Mouse (Mus musculus) embryo, embryonic 11 days (tissue): ENCODE results near the gene Acnat1.
"Not testable (repeated sequence)": the region's sequence is repeated elsewhere in the genome, so short reads cannot be mapped to it uniquely, and the experiment has no call there.

Experiments used
- DNase-seq: peaks from one replicate; pipeline ENCODE4 v3.0.0-alpha.2; 2015

The Acnat1 gene

DNA sequence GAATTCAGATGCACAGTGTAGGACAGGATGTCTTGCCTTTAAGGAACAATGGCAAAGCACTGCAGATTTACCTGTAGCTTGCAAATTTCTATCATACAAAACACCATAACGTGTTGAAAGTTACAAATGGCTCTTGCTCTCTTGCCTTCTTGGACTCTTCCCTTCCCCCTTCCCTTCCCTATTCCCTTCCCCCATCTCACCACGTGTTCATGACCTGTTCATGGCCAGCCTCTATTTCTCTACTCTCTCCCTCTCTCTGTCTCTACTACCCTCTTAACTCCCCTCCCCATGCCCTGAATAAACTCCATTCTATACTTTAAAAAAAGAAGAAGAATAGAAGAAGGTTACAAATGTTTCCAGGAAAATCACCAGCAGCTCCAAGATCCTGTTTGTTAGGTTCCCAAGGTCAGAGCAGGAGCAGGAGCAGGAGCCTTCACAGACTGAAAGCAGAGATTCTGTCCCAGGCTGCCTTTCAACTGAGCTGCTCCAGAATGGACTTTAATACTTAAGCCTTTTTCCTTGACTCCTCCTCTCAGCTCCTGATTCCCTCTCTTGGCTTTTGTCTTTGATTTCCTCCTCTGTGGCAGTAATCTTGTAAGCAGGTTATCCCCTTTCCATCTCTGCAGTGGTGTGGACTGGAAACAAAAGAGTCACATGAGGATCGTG lies at the start of gene Acnat1:
TSS of gene Acnat1 (minus strand) at position 478 of the 666 bp plus-strand sequence.
- DNase-seq, result no peak

DNA sequence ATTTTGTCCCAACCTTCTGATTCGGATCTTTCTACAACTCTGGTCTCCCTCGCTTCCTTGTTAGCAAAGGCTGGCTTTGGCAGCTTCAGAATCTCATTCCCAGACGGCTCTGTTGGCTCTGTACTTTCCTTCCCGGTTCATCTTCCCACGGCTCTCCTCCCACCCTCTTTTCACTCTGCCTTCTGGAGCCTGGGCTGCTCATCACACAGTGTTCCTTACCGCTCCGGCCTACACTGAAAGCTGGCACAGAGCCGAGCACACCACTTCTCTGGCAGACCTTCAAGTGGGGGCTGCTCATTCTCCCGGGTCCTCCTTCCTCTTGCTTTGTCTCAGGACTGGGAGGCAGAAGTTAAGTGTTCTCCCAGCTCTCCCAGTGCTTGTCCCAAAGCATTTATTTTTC lies 48.9 kb upstream of the Acnat1 start:
- DNase-seq, result no peak

DNA sequence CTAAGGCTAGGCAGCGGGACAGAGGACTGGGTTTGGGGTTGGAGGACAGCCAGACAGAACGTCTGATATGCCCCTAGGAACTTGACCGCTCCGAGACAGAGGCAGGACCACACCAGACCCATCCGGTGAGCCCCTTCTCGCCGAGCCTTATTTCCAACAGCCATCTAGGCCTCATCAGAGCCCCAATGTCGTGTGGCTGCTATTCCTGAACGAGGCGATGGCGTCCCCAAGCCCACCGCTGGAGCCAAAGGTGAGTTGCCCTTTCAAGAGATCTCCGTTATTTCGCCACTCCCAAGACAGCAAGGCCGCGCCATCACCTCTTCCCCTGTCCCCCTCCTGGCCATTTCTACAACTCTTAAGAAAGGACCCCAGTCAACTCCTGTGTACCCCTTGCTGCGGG lies 47.6 kb upstream of the Acnat1 start:
- peak; percentile 50 for DNase-seq

DNA sequence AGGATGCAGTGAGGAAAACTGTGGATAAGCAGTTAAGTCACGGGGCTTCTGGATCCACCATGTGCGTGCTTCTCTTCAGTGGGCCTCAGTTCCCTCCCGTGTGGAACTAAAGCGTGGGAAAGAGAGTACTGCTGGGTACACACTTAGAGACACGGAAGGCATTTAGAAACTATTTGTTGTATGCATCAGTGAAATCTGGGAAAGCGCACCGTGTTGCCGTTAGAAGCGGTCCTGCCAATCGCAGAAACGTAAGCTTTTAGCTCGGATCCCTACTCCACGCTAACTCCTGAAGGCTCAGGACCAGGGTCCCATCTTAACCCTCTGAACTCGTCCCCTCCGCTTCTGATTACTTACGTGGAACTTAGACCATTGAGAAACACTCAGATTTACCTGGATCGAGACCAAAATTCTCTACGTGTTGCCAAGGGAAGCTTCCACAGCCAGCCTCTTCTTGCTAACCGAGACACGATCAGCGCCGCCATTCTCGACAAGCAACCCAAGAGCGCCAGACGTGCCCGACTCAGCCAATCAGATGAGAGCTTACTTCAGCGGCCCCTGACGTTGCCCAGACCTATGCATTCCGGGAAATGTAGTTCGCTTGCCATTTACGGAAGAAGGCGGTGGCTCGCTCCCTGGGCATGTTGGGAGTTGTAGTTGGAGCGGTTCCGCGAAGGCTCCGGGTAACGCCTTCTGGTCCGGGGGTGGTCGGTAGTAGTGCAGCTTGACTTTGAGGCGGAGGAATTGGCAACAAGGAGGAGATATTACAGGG lies 47.0 kb upstream of the Acnat1 start, which contains the start of the genes Mrpl50 and Zfp189:
TSS of gene Mrpl50 (minus strand) at position 522 of the 769 bp plus-strand sequence.
TSS of gene Zfp189 (plus strand) at position 605 of the 769 bp plus-strand sequence.
- DNase-seq, result peak; percentile 98

DNA sequence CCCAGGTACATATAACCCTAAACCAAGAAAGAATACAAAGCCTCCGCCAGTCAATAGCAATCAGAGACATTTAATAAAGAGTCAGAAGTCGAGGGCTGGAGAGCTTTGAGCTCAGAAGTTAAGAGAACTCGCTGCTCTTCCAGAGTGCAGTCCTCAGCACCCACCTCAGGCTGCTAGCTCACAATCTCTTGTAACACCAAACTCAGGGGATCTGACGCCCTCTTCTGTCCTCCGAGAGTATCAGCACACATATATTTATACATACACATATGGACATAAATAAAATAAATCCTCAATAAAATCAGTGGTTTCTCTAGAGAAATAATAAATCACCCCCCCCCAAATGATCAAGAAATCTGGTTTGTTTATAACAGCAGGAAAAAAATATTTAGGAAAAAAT lies 45.8 kb upstream of the Acnat1 start:
- DNase-seq, result peak; percentile 38

DNA sequence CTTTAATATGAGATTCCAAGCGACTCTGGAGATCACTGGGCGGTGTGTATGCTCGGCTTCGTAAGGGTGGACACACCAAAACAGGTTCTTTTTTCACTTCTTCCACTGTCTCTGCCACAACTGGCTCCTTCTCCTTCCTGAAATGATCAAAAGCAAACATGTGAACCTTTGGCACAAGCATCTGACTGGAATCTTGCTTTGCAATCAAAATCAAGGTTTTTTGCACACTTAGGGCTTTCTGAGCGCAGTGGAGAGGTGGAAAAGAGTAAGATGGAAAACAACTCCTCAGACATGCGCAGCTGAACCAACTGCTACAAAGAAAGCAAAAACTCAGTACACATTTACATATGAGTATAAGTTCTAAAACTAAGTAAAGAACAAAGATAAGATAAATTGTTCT lies 40.7 kb upstream of the Acnat1 start:
- DNase-seq, result no peak

DNA sequence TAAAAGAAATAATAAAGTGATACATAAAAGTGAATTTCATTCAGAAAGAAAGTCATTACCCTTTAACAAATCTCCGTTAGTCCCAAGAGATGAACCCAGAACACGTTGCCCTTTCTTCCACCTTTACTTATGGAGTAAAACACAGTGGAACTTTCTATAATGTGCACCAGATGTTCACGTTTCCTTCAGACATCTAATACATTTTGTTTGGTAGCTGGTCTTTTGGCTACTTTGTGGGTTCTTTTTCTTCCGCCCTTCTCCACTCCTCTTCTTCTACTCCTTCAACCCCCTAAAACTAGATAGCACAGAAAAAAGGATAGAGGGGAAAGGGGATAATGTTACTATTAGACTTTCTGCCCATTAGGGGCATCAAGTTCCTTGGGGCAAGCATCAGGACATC lies 38.9 kb upstream of the Acnat1 start:
- DNase-seq, result peak; percentile 43

DNA sequence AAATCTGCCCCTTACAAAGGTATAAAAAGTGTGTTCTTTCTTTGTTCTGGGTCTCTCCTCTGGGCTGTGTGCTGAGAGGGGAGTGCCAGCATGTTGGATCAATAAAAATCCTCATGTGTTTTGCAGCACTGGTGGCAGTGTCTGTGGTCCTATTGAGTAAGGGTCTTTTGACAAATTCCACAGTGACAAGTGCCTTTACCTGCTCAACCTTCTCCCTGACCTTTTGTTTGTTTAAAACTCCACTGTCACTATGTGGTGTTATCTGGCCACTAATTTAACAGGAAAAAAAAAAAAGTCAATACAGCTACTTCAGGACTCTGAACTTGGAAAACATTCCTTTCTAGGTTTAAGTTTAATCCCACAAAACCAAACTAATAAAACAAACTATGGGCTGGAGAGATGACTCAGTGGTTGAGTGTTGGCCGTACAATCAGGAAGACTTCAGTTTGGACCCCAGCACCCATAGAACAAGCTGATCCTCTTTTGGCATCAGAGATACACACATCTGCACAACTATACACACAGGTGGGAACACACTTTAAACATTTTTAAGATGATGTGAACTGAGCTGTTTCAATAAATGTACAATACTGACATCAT lies 36.6 kb upstream of the Acnat1 start:
- not testable (repeated sequence) for DNase-seq

DNA sequence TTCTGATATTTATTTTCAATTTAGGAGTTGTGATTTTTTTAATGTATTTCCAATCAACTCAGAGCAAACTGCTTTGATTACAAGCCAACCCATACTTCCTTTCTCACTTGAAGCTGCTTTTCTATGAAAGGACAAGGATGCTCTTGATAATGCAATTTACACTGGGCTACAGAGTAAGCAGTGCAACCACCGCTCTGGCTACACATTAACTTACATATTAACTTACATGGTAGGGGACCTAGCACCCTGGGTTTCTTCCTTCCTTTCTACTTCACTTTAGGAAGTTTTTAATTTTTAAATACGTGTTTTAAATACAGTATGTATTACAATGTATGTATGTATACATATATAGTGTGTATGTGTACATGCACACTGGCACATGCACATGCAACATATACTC lies 35.5 kb upstream of the Acnat1 start:
- no peak for DNase-seq

DNA sequence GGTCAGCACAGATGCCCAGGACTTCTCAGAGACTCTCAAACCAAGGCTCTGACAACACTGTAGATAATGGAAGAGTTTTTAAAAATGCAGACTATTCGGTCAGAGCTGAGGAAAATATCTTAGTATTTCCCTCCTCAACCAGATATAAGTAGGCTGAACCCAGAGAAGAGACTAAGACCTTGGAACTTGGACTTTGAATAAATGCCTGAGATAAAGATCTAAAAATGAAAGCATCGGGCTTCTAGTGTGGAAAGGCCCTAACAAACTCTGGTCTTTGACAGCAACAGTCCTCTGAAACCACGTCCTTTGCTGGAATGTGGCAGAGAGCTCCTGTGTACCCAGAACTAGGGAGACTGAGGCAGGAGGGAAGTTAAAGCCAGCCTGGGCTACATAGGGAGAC lies 32.7 kb upstream of the Acnat1 start, which contains the start of gene Baat:
TSS of gene Baat (minus strand) at position 172 of the 400 bp plus-strand sequence.
- DNase-seq, result no peak

DNA sequence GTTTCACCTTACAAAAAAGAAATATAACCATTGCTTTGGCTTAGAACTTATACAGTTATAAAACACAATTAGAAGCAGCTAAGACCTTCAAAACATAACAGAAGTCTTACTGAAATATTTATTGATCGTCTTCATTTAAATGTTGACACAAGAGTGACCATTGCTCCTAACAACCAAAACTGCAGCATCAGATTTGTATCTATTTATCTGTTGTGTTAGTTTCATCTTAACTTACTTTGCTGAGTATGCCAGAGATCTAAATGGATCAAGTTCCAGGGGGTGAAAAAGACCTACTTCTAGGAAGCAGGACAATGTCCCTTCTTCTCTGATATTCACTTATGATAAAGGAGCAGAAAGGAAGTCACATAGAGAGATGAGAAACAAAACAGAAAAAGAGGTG lies 29.9 kb upstream of the Acnat1 start:
- no peak for DNase-seq

DNA sequence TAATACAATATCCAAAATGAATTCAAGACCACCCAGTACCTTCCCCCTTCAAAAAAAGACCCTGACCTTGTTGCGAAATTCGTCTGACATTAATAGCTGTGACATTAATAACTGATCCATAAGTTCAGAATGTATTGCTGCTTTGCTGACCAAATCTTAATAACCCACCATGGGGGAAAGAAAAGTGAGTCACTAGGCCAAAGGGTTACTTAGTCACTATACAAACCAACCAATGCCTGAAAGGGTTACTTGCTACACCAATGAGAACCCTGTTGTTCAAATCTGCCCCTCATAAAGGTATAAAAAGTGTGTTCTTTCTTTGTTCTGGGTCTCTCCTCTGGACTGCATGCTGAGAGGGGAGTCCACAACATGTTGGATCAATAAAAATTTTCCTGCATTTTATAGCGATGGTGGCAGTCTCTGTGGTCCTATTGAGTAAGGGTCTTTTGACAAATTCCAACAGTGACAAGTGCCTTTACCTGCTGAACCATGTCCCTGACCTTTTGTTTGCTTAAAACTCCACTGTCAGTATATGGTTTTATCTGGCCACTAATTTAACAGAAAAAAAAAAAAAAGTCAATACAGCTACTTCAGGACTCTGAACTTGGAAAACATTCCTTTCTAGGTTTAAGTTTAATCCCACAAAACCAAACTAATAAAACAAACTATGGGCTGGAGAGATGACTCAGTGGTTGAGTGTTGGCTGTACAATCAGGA lies 12.4 kb upstream of the Acnat1 start:
- not testable (repeated sequence) for DNase-seq

DNA sequence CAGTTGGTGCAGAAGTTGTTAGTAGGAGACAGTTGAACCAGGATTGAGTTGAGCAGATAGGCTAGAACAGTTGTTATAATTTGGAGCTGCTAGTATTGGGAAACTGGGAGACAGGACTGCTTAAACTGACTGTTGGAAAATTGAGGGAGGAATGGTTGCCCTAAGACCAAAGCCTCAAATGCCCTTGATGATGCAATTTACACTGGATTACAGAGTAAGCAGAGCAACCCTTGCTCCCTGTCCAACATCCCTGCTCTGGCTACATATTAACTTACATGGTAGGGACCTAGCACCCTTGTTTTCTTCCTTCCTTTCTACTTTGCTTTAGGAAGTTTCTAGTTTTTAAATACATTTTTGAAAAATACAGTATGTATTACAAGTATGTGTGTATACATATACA lies 11.7 kb upstream of the Acnat1 start:
- no peak for DNase-seq

DNA sequence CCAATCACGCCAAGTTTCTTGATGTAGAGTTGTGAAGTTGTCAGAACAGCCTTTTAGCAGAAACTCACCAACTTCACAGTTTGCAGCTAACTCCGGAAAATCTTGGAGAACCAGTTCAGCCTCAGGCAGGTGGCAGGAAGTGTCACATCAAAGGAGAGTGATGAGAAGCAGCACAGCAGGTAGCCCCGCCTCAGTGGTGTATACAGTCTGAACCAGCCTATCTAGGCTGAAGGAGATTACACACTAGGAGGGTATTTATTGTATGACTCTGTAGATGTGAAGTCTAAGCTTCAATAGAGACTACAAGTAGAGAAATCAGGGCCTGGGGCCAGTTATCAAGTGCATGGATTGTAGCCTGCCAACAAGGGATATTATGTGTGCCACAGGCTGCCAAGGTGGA lies 7.2 kb upstream of the Acnat1 start:
- DNase-seq, result peak; percentile 14

DNA sequence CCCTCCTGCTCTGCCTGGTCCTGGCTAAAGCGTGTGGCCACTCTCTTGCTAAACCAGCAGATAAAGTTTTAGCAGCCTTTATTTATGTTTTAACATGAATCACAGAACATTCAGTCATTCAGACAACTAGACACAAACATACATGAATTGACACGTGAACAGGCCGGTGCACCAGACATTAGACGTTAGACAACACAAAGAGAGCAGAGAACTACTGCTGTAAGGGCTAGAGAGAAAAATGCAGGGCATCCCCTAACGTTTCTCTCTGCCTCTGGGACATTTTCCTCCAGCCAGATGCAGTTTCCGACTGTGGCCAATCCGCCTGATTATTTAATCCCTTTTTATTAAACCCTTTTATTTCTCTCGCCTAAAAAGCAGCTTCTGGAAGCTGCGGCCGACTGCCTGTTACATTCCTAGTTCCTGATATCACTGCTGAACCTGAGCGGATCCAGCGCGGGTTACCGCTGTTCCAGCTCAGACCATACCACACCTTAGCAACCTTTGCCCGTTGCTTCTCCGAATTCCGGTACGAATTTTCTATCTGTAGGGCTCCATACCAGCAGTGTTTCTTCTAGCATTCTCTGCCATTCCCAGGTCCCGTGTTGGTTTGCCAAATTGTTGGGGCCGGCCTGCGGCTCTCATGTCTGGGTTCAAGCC lies 6.5 kb upstream of the Acnat1 start:
- no peak for DNase-seq

DNA sequence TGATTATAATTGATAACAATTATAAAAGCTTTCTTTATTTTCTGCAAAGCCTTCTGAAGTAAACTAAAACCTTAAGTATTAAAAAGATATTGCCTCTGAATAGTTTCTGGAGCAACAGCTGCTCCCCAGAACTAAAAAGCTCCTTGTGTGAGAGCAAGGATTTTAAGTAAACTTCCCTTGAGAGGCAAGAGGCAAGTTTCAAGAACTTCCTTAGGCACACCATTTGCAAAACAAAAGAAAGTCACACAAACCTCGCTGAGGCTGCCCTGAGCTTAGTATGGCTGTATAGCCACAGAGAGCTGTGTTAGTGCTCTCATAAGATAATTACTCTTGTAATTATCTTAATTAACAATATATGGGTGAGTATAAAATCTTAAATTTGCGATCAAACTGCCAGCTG lies 5.3 kb upstream of the Acnat1 start:
- DNase-seq, result not testable (repeated sequence)

DNA sequence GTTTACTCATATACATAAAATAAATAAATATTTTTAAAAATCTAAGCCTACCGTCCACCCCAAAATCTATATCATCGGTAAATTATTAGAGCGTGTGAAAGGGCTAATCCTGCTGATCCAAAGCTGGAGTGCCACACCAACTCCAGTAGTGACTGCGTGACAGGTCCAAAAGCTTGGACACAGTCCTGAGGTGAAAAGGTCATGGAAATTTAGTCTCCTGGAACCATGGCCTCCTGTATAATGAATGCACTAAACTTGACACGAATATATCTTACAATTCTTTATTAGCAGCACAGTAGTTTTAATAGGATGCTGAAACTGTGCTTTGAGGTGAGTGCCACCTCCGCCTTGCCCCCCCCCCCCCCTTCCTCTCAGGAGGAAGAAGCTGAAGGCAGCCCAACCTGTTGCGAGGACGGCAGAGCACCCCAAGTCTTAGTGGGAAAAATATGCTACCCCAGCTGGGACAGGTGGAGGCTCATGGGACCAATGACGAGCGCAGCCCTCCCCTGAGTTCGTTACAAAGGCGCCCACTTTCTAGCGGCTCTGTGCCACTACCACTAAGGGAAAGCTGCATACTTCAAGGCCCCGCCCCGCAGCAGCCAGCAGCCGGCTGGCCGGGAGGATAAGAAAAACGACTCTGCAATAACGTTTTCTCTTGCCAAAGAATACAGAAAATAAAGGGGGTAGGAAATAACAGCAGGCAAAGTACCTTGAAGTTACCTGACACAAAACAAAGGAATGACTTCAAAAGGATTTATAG lies 4.6 kb upstream of the Acnat1 start:
- peak; percentile 71 for DNase-seq

DNA sequence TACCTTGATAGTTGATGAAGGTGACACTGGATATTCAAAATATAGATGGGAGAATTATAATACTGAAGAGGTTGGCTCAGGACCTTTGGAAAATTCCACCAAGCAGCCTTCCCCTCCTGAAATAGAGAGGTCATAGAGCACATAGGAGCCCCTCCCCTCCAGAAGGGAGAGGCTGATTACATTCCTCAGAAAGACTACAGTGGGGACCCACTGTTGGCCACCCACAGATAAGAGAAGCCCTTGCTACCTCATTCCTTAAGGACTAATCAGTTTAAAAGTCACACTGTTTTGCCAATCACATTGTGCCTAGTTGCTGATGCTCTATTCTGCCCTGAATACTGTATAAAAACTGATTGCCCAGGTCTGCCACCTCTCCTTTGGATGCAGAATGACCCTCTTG lies 871 bp upstream of the Acnat1 start:
- no peak for DNase-seq

DNA sequence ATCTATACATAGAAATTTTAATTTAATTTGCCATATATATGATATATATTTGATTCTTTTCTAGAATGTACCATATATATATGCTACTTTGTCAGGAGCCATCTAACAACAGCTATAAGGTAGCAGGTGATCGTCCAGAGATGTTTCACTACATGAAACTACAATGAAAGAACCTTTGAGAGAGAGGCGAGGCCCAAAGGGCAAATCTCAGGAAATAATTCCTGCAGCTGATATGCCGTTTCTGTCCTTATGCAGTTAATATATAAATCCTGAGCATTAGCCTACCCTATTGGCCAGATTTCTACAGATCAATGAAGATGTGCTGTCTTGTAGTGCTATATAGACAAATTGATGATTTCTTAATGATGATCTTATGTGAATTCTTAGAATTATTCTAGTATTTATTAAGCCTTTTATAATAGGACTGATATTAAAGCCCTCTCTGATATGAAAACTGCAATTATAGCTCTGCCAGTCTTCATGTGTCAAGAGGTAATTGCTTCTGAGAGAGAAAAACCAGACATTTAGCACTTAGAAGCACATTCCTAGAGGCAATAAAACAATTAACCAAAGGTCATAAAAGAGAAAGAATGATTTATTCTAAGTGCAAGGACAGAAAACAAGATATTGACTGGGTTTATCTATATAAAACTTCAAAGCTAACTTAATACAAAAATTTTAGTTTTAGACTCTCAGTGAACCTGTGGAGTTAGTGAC lies 4.1 kb downstream of the Acnat1 start:
- DNase-seq, result no peak

DNA sequence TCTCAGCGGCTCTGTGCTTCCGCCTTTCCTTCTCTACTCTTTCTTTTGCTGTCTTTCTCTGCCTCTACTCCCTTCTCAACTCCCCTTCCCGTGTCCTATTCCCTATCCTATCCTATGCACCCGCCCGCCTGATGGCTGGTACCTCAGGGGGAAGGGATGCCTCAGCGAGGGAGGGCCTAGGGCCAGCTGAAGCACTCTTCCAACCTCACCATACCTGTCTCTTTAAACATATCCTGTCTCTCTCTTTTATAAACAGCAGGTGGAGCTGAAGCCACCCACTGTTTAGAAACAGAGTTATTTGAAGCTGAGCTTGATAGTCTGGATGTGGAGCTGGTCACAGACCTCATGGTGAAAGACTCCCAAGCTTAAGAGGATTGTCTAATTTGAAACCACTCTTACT lies 6.4 kb downstream of the Acnat1 start:
- DNase-seq, result no peak

DNA sequence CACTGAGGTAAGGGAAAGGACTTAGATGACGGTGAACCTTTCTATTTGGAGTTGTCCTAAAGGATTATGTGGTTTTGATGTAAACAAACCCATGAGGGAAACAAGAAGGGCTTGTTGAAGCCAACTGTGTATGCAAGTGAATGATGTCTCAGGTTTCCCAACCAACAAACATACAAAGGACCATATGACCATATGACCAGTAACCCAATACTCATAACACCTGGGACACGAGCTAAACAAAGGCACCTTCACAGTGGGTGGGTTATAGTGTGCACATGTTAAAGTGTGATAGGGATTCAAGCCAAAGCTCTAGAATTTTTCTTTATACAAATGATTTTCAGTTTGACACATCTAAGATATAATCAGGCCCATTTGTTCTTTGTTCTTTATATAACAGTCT lies 17.5 kb downstream of the Acnat1 start:
- DNase-seq, result no peak
